ENCODE assay signal across 22 mouse cellular contexts in the genomic region with DNA sequence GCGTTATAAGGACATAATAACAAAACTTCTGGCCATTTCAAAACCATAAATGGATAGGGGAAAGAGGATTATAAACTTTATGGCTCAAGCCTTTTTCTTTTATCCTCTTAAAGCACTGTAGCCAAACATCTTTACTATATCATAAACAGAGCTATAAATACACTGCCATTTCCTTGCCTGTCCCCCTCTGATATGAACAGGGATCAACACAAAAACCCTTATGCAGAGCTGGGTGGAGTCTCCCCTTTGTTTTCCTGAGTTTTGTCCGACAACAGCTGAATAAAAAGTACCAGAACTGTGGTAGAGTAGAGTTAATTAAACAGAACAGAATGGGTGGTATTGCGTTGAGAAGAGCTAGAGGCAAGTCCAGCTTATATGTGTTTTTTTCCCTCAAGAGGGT.
DNase-seq lines count a peak whose midpoint lies in the region; ATAC-seq and TF ChIP-seq lines count a peak whose summit lies in the region.
"Had no signal": no experiment of that assay in that cellular context is flagged by ENCODE, and none has a peak within 500 bp of the region (broad histone marks: within the 10 kb centered on the region; RNA-seq: fewer than 3 reads in every experiment).

No protein-coding gene starts in this region.

- H3K9ac ChIP-seq in lung, embryonic 14.5 days: no peak overlapping the region
- H3K9ac ChIP-seq in lung, embryonic 16.5 days (ENCODE audit: low read length): no peak overlapping the region
- H3K9ac ChIP-seq: embryonic facial prominence, embryonic 13.5 days; embryonic facial prominence, embryonic 15.5 days; forebrain, embryonic 12.5 days had no signal

- no peak overlapping the region for H3K4me2 ChIP-seq in lung, embryonic 14.5 days
- H3K4me2 ChIP-seq in lung, embryonic 16.5 days (ENCODE audit: low read depth, low read length): no peak overlapping the region
- H3K4me2 ChIP-seq: embryonic facial prominence, embryonic 13.5 days; embryonic facial prominence, embryonic 15.5 days; forebrain, embryonic 12.5 days had no signal

- no peak overlapping the region for H3K4me3 ChIP-seq in lung, embryonic 14.5 days (ENCODE audit: low read depth, low read length)
- no peak overlapping the region for H3K4me3 ChIP-seq in lung, embryonic 16.5 days (ENCODE audit: low read length)
- H3K4me3 ChIP-seq: embryonic facial prominence, embryonic 13.5 days; embryonic facial prominence, embryonic 15.5 days; erythroblast, embryonic 14.5 days; forebrain, embryonic 10.5 days; forebrain, embryonic 12.5 days had no signal

- peak; percentile 31 for DNase-seq in lung, embryonic 14.5 days
- DNase-seq in lung, postnatal 4 days: no peak
- no peak for DNase-seq in lung, postnatal 14 days
- DNase-seq in lung, postnatal 10 days: peak; percentile 15
- DNase-seq in lung, postnatal 36 days: no peak
- DNase-seq: adrenal gland, adult 2 months; adrenal gland, postnatal 10 days; adrenal gland, postnatal 25 days; cerebellum, adult 11 months; cerebellum, adult 18-20 months; cerebellum, adult 8-10 months; cerebellum, adult 9-11 months; cerebellum, postnatal 14 days; cerebellum, postnatal 36 days; embryo, embryonic 11 days had no signal

- no peaks in the 10 kb centered on the region for H3K27me3 ChIP-seq in lung, embryonic 14.5 days (ENCODE audit: insufficient read depth, low read length)
- no peaks in the 10 kb centered on the region for H3K27me3 ChIP-seq in lung, embryonic 16.5 days (ENCODE audit: control insufficient read depth, insufficient read depth, low read depth, low read length)
- H3K27me3 ChIP-seq: embryonic facial prominence, embryonic 13.5 days; embryonic facial prominence, embryonic 15.5 days; forebrain, embryonic 12.5 days had no signal

- peaks cover 3% of the 10 kb centered on the region; the same call in 1 of the 2 replicates for H3K4me1 ChIP-seq in lung, embryonic 14.5 days (ENCODE audit: insufficient read depth)
- H3K4me1 ChIP-seq in lung, embryonic 16.5 days (replicated peaks; ENCODE audit: control insufficient read depth, insufficient read depth, low read length): peaks cover 5% of the 10 kb centered on the region; the same call in 1 of the 2 replicates
- H3K4me1 ChIP-seq: embryonic facial prominence, embryonic 13.5 days; embryonic facial prominence, embryonic 15.5 days; forebrain, embryonic 10.5 days; forebrain, embryonic 12.5 days had no signal

- no peaks in the 10 kb centered on the region for H3K36me3 ChIP-seq in lung, embryonic 14.5 days (ENCODE audit: insufficient read depth)
- no peaks in the 10 kb centered on the region for H3K36me3 ChIP-seq in lung, embryonic 16.5 days (ENCODE audit: control insufficient read depth, insufficient read depth, low read length)
- H3K36me3 ChIP-seq: embryonic facial prominence, embryonic 13.5 days; embryonic facial prominence, embryonic 15.5 days; forebrain, embryonic 10.5 days; forebrain, embryonic 12.5 days had no signal

- TF ChIP-seq CTCF in lung, embryonic 14.5 days (IDR thresholded peaks at IDR 0.05; ENCODE audit: low read depth): no peak

- WGBS in lung, embryonic 14.5 days: 61% methylated on average over 3 of the region's 3 CpGs
- 52% methylated on average over 3 of the region's 3 CpGs for WGBS in lung, embryonic 16.5 days

- no peak overlapping the region for H3K27ac ChIP-seq in lung, embryonic 14.5 days (ENCODE audit: low read depth)
- H3K27ac ChIP-seq in lung, embryonic 16.5 days (ENCODE audit: low read length): peak overlapping the region; percentile 47
- H3K27ac ChIP-seq: embryonic facial prominence, embryonic 13.5 days; embryonic facial prominence, embryonic 15.5 days; forebrain, embryonic 10.5 days; forebrain, embryonic 12.5 days had no signal

- H3K9me3 ChIP-seq in lung, embryonic 14.5 days (ENCODE audit: low read depth, low read length): no peaks in the 10 kb centered on the region
- H3K9me3 ChIP-seq in lung, embryonic 16.5 days (ENCODE audit: control insufficient read depth, low read length): no peaks in the 10 kb centered on the region
- H3K9me3 ChIP-seq: embryonic facial prominence, embryonic 13.5 days; embryonic facial prominence, embryonic 15.5 days; forebrain, embryonic 10.5 days; forebrain, embryonic 12.5 days had no signal

- ATAC-seq in lung, embryonic 14.5 days (ENCODE audit: insufficient read depth): no peak
- peak; percentile 75 for ATAC-seq in lung, embryonic 16.5 days (ENCODE audit: low read depth)
- ATAC-seq: forebrain, embryonic 14.5 days had no signal

Comparison
In these comparisons a context has a peak if more than half of its experiments do, and no peak if none do; other contexts are left out.
1. DNase-seq: peak in lung, embryonic 14.5 days (single experiment) and lung, postnatal 10 days (single experiment); none in lung, postnatal 4 days (0 of 2), lung, postnatal 14 days (single experiment) and lung, postnatal 36 days (single experiment).